20 mouse cellular contexts compared by ENCODE assay signal in genomic region chr5:150459801-150460200, GRCm38 (mm10). TPM values are rescaled to one million over a fixed set of nuclear protein-coding genes. Genes with fewer than 3 reads are reported as not detected.
DNase-seq lines count a peak whose midpoint lies in the region; ATAC-seq and TF ChIP-seq lines count a peak whose summit lies in the region.
"Had no signal": no experiment of that assay in that cellular context is flagged by ENCODE, and none has a peak within 500 bp of the region (broad histone marks: within the 10 kb centered on the region; RNA-seq: fewer than 3 reads in every experiment).

No protein-coding gene starts in this region.

- WGBS in intestine, postnatal 0 days, result 81% methylated on average over 4 of the region's 4 CpGs
- 81% methylated on average over 4 of the region's 4 CpGs for WGBS in intestine, embryonic 15.5 days
- 86% methylated on average over 4 of the region's 4 CpGs for WGBS in lung, postnatal 0 days

- H3K4me3 ChIP-seq in intestine, postnatal 0 days (ENCODE audit: low read depth, low read length), result no peak overlapping the region
- no peak overlapping the region for H3K4me3 ChIP-seq in intestine, embryonic 15.5 days (replicated peaks)
- no peak overlapping the region for H3K4me3 ChIP-seq in lung, postnatal 0 days (ENCODE audit: low read depth, low read length)
- H3K4me3 ChIP-seq: erythroblast, embryonic 14.5 days; lung, embryonic 15.5 days; neural tube, embryonic 12.5 days; stomach, embryonic 15.5 days had no signal

- TF ChIP-seq EP300 in lung, postnatal 0 days (IDR thresholded peaks at IDR 0.05), result no peak

- H3K4me2 ChIP-seq in intestine, postnatal 0 days (replicated peaks; ENCODE audit: low read depth), result no peak overlapping the region
- H3K4me2 ChIP-seq in intestine, embryonic 15.5 days (replicated peaks), result no peak overlapping the region
- H3K4me2 ChIP-seq in lung, postnatal 0 days (replicated peaks; ENCODE audit: low read depth, low read length), result no peak overlapping the region
- H3K4me2 ChIP-seq: lung, embryonic 15.5 days; neural tube, embryonic 12.5 days; stomach, embryonic 15.5 days had no signal

- H3K4me1 ChIP-seq in intestine, postnatal 0 days (replicated peaks; ENCODE audit: control insufficient read depth, insufficient read depth, low read length), result no peaks in the 10 kb centered on the region
- no peaks in the 10 kb centered on the region; the same call in 1 of the 2 replicates for H3K4me1 ChIP-seq in intestine, embryonic 15.5 days (replicated peaks)
- peaks cover 6% of the 10 kb centered on the region; the same call in 1 of the 2 replicates for H3K4me1 ChIP-seq in lung, postnatal 0 days (ENCODE audit: insufficient read depth, low read depth, low read length)
- H3K4me1 ChIP-seq: neural tube, embryonic 12.5 days; stomach, embryonic 15.5 days had no signal

- no peak for ATAC-seq in intestine, postnatal 0 days
- no peak for ATAC-seq in intestine, embryonic 15.5 days
- no peak for ATAC-seq in lung, postnatal 0 days
- no peak for ATAC-seq in erythroid progenitor cell, adult 5-6 weeks (replicated peaks; ENCODE audit: low FRiP score, poor library complexity, severe bottlenecking)
- ATAC-seq: inflammation-experienced regulatory T-cells, adult 6 months had no signal

- no peak overlapping the region for H3K27ac ChIP-seq in intestine, postnatal 0 days (ENCODE audit: low read depth, low read length)
- H3K27ac ChIP-seq in intestine, embryonic 15.5 days, result no peak overlapping the region
- no peak overlapping the region for H3K27ac ChIP-seq in lung, postnatal 0 days (ENCODE audit: low read length)
- H3K27ac ChIP-seq: lung, embryonic 15.5 days; neural tube, embryonic 12.5 days; stomach, embryonic 15.5 days had no signal

- no peaks in the 10 kb centered on the region; the same call in 1 of the 2 replicates for H3K36me3 ChIP-seq in intestine, postnatal 0 days (ENCODE audit: control insufficient read depth, insufficient read depth)
- peaks cover 2% of the 10 kb centered on the region for H3K36me3 ChIP-seq in intestine, embryonic 15.5 days
- H3K36me3 ChIP-seq in lung, postnatal 0 days (ENCODE audit: insufficient read depth, low read length), result no peaks in the 10 kb centered on the region
- peaks cover 6% of the 10 kb centered on the region for H3K36me3 ChIP-seq in splenic B cell, adult 2 months (ENCODE audit: control insufficient read depth, insufficient read depth, low read length, poor library complexity, severe bottlenecking)
- H3K36me3 ChIP-seq: lung, embryonic 15.5 days; stomach, embryonic 15.5 days had no signal

- H3K9ac ChIP-seq in intestine, postnatal 0 days (ENCODE audit: low read depth, low read length), result no peak overlapping the region
- no peak overlapping the region for H3K9ac ChIP-seq in intestine, embryonic 15.5 days
- H3K9ac ChIP-seq in lung, postnatal 0 days (replicated peaks; ENCODE audit: low read depth), result no peak overlapping the region
- H3K9ac ChIP-seq: lung, embryonic 15.5 days; neural tube, embryonic 12.5 days; stomach, embryonic 15.5 days had no signal

- H3K27me3 ChIP-seq in intestine, postnatal 0 days (replicated peaks; ENCODE audit: control insufficient read depth, insufficient read depth, low read length), result no peaks in the 10 kb centered on the region
- no peaks in the 10 kb centered on the region for H3K27me3 ChIP-seq in intestine, embryonic 15.5 days (replicated peaks)
- H3K27me3 ChIP-seq in lung, postnatal 0 days (replicated peaks; ENCODE audit: insufficient read depth, low read length), result no peaks in the 10 kb centered on the region
- no peaks in the 10 kb centered on the region for H3K27me3 ChIP-seq in splenic B cell, adult 2 months (ENCODE audit: control insufficient read depth, insufficient read depth, low read length, poor library complexity, severe bottlenecking)
- H3K27me3 ChIP-seq: lung, embryonic 15.5 days; neural tube, embryonic 12.5 days; stomach, embryonic 15.5 days had no signal

- TF ChIP-seq CTCF in intestine, postnatal 0 days (IDR thresholded peaks at IDR 0.05; ENCODE audit: low read depth), result peak; percentile 30
- peak; percentile 51 for TF ChIP-seq CTCF in lung, postnatal 0 days (IDR thresholded peaks at IDR 0.05)

- H3K9me3 ChIP-seq in intestine, postnatal 0 days (ENCODE audit: control insufficient read depth), result no peaks in the 10 kb centered on the region
- no peaks in the 10 kb centered on the region for H3K9me3 ChIP-seq in intestine, embryonic 15.5 days
- no peaks in the 10 kb centered on the region for H3K9me3 ChIP-seq in lung, postnatal 0 days (ENCODE audit: low read length)
- H3K9me3 ChIP-seq: lung, embryonic 15.5 days; stomach, embryonic 15.5 days had no signal

- no peak for DNase-seq in lung, postnatal 0 days (ENCODE audit: low spot score)
- no peak for DNase-seq in lung, postnatal 25 days (ENCODE audit: low spot score)
- DNase-seq in R1 (ENCODE audit: low read depth, low spot score), result peak; percentile 63
- peak; percentile 22 for DNase-seq in splenic B cell, adult 2 months (ENCODE audit: low read depth, low spot score)
- DNase-seq in adrenal gland, adult (ENCODE audit: inconsistent age in 2 of 2, low spot score in 1 of 2), result no peak
- DNase-seq: cerebellum, adult 8-10 months; heart, adult 11 months; heart, postnatal 14 days; midbrain, embryonic 14.5 days; right cerebral cortex, adult 18-20 months had no signal

RNA-seq across cellular contexts. Expression of gene Zar1l, which starts 58.2 kb away (rescaled TPM):
- polyA plus RNA-seq in intestine, postnatal 0 days (2015; fragmentation: Nextera tagmentation; extraction: Ambion mirVana), result not detected in 2 replicates
- not detected in 2 replicates for polyA plus RNA-seq in intestine, embryonic 15.5 days (2015; fragmentation: Nextera tagmentation; extraction: Ambion mirVana)
- polyA plus RNA-seq in lung, postnatal 0 days (2015; fragmentation: Nextera tagmentation; extraction: Ambion mirVana), result not detected in 2 replicates
- total RNA-seq in erythroid progenitor cell, adult 5-6 weeks (2015; ENCODE audit: low replicate concordance), result not detected in 2 replicates
- total RNA-seq in erythroid progenitor cell, adult 5-6 weeks (2017; ENCODE audit: low replicate concordance), result not detected in 2 replicates
- total RNA-seq: CH12.LX; heart, postnatal 14 days; layer of hippocampus, adult 18-20 months had no signal
- polyA plus RNA-seq: erythroblast, embryonic 14.5 days; inflammation-experienced regulatory T-cells, adult 6 months; lung, embryonic 15.5 days; midbrain, embryonic 14.5 days; neural tube, embryonic 12.5 days; stomach, embryonic 15.5 days had no signal

Comparison
In these comparisons a context has a peak if more than half of its experiments do, and no peak if none do; other contexts are left out.
1. DNase-seq: peak in R1 (single experiment) and splenic B cell, adult 2 months (single experiment); none in lung, postnatal 0 days (single experiment), lung, postnatal 25 days (single experiment) and adrenal gland, adult (0 of 2).